Mouse (Mus musculus): Measurements from ENCODE around the gene Olfr98.
"Not testable (repeated sequence)": the region's sequence is repeated elsewhere in the genome, so short reads cannot be mapped to it uniquely, and the experiment has no call there.

Olfr98 gene

DNA sequence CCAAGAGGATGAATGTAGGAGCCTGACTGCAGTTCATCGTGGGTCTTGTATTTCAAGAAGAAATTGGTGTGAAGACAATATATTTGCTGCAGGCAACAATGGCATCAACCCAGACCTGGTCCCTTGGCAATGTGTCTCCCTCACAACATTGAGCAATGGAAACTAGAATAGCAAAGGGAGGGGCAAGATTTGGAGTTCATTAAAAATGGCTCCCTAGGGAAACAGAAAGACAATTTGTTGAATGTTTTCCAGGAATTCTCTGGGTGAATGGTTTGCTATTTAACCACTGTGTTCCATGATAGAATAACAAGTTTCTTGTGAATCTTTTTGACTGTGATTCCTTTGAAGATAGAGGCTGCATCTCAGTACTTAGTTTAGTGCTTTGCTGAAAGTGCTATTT, at the start of gene Olfr98:
TSS of gene Olfr98 (minus strand) at position 124 of the 400 bp plus-strand sequence.
- DNase-seq (ENCODE audit: low spot score in 2 of 2), result no peak

DNA sequence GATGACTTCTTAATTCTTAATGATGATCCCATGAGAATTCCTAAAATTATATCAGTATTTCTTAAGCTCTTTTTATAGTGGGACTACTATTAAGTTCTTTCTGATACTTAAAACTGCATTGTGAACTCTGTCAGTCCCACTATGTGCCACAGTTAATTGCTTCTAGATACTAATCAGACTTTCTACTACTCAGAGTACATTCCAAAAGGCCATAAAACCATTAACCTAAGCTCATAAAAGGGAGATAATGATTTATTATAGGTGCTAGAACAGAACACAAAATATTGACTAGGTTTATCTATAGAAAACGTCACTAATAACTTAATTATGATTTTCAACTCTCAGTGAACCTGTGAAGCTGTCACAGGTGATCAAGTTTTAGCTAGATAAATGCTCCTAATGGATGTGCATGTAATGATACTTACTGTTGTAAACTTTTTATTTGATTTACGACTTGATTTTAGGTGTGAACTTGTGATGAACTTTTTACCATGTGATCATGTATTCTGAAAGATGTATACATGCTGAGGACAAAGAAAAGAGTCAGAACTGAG, 46.7 kb upstream of the Olfr98 start:
- DNase-seq (ENCODE audit: low spot score in 2 of 2), result no peak

DNA sequence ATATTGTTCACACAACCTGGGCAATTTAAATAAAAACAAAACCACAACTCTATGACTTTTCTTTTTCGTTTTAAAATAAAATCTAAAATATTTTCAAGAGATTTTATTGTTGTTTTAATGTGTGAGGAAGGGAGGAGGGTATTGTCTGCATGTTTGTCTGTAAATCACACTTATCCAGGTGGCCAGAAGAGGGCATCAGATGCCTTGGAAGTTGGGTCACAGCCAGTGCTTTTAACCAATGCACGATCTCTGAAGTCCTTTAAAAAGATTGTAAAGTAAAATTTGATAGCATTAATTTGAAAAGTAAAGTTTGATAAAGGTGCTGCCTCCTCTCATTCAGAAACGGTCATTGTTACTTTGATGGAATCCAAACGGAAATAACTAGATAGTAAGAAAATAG, 44.9 kb upstream of the Olfr98 start:
- DNase-seq (ENCODE audit: low spot score in 2 of 2), result no peak

DNA sequence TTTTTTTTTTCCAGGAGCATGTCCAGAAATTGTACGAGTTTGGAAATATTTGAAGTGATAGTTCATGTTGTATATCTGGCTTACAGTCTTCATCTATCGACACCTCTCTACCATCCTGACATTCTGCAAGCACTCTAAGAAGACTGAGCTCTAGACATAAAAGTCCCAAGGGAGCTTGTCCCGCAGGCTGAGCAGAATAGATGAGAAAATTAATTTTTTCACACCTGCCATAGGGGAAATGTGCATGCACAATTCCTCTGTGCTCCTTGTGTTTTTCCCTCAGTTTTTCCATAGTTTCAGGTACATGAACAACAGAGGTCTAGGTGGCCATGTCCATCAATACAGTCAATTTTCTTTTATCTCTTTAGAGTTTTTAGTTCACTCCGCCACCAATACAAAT, 40.7 kb upstream of the Olfr98 start, which contains the start of gene Olfr101:
TSS of gene Olfr101 (minus strand) at position 101 of the 400 bp plus-strand sequence.
- DNase-seq (ENCODE audit: low spot score in 2 of 2), result no peak

DNA sequence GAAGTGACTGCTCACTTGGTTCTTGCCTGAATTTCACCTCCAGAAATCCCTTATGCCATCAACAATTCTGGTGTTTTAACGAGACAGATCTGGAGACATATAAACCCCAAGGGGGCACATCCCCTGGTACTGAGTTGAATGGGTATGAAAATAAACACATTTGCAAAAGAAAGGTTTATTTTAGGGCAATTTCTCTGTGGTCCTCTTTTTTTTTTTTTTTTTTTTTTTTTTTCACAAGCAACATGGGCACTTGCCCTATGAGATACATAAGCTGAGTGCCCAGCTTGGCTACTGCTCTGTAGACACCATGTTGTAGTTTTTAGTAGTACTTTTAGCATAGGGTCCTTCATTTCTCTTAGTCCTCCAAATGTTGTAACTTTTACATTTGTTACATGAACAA, 19.8 kb upstream of the Olfr98 start, which contains the start of gene Olfr99:
TSS of gene Olfr99 (minus strand) at position 101 of the 400 bp plus-strand sequence.
- DNase-seq (ENCODE audit: low spot score in 2 of 2), result no peak

DNA sequence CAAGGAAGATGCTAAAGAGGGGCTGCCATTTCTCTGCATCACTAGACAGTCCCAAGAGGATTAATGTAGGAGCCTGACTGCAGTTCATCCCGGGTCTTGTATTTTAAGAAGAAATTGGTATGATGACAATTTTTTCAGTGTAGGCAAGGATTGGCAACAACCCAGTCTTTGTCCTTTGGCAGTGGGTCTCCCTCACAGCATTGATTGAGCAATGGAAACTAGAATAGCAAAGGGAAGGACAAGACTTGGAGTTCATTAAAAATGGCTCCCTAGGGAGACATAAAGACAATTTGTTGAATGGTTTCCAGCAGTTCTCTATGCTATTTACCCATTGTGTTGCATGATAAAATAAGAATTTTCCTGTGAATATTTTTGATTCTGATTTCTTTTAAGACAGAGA, 16.8 kb upstream of the Olfr98 start:
- DNase-seq (ENCODE audit: low spot score in 2 of 2), result no peak

DNA sequence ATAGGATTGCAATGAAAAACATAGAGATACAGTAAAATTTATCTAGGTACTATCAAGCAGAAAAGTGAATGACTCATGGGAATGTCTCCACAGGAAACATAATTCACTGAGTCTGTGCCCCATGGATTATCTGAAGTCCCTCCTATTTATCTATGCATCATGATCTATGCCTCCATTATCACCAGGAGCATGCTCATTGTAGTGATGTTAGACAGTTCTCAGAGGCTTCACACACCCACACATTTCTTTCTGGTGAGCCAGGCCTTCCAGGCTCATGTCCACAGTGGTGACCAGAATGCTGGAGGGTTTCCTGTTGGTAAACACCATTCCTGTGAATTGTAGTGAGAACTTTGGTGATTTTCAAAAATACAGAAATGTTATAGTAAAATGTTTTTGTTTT, 13.0 kb upstream of the Olfr98 start:
- DNase-seq (ENCODE audit: low spot score in 2 of 2), result no peak

DNA sequence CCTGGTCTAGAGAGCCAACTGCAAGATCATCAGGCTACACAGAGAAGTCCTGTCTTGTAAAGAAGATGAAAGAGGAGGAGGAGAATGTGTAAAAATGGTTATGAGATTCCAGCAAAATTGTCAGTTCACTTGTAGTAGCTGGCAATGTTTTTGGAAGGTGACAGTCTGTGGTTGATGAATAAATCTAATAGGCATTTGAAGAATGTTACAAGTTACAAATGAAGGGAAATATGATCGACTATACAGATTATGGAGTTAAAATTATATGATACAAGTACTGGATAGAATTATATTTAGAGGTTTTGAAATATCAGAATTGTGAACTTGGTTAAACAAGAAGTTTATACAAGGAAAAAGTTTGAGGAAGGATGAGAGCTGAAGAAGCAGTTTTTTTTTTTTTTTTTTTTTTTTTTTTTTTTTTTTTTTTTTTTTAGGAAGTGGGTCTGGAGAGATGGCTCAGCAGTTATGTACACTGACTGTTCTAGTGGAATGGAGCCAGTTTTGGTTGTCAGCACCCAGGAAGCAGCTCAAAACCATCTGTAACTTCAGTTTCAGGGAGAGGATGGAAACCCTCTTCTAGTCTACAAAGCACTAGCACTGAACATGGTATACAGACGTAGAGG, 12.2 kb upstream of the Olfr98 start:
- DNase-seq (ENCODE audit: low spot score in 2 of 2), result no peak

DNA sequence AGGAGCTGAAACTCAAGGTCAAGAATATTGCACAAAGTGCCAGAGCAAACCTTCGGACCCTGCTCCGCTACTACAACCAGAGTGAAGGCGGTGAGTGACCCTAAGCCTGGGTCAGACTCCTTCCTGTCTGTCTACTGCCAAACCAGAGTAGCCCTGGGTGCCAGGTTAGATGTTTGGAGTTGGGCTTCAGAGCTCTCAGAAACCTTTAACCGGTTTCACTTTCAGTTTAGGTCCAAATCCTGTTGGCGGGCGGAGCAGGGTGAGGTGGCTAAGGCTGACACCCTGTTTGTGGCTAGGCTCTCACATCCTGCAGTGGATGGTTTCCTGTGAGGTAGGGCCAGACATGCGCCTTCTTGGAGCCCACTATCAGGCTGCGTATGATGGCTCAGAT, 7.1 kb upstream of the Olfr98 start:
- no peak for DNase-seq (ENCODE audit: low spot score in 2 of 2)

DNA sequence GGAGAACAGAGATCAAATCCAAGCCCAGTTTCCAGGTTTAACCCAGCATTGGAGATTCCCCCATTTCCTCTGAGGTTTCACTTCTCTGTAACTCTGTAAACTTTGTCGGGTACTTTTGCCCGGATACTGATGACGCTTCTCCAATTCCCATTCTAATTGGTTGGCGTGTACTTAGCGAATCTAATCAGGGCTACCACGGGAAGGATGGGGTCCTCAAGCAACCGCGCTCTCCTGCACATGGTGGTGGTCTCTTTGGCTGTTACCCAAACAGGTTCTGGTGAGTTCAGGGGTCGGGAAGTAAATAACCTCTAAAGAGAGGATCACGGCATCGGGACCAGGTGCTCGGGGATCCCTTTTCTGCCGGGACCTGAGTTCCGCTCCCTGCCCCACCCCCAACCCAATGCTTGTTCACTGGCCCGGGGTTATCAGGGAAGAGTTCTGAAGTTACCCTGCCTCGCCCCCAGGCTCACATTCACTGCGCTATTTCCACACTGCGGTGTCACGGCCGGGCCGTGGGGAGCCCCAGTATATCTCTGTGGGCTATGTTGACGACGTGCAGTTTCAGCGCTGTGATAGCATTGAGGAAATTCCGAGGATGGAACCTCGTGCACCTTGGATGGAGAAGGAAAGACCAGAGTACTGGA, 6.6 kb upstream of the Olfr98 start, which contains the start of gene H2-M3:
TSS of gene H2-M3 (plus strand) at position 163 of the 644 bp plus-strand sequence.
- DNase-seq (ENCODE audit: low spot score in 2 of 2), result peak; percentile 78 to 86

DNA sequence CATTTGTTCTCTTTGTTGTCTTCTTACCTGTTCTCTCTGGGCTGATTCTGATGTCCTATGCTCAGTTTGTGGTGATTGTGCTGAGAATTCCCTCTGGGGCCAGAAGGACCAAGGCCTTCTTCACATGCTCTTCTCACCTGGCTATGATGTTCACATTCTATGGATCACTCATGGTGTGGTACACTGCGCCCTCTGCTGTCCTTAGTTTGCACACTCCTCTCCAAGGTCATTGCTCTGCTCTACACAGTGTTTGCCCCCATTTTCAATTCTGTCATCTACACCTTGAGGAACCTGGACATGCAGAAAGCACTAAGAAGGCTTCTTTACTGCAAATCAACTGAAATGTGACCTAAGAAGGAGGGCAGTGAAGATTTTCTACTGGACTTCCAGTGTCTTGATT, 13.0 kb downstream of the Olfr98 start:
- DNase-seq (ENCODE audit: low spot score in 2 of 2), result no peak

DNA sequence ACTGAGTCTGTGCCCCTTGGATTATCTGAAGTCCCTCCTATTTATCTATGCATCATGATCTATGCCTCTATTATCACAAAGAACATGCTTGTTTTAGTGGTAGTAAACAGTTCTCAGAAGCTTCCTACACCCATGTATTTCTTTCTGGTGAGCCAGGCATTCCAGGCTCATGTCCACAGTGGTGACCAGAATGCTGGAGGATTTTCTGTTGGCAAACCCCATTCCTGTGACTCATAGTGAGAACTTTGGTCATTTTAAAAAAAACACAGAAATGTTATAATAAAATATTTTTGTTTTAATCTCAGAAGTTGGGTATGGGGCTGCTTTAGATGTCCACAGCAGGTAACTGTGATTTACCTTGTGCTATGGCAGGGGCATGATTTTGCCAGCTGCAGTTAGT, 14.1 kb downstream of the Olfr98 start:
- no peak for DNase-seq (ENCODE audit: low spot score in 2 of 2)

DNA sequence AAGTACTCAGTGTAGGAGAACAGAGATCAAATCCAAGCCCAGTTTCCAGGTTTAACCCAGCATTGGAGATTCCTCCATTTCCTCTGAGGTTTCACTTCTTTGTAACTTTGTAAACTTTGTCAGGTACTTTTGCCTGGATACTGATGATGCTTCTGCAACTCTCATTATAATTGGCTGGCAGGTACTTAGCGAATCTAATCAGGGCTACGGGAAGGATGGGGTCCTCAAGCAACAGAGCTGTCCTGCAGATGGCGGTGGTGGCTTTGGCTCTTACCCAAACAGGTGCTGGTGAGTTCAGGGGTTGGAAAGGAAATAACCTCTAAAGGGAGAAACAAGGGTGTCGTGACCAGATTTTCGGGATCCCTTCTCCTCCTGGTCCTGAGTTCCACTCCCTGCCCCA, 16.8 kb downstream of the Olfr98 start:
- DNase-seq (ENCODE audit: low spot score in 2 of 2), result peak in 1 of 2 experiments; percentile 8

DNA sequence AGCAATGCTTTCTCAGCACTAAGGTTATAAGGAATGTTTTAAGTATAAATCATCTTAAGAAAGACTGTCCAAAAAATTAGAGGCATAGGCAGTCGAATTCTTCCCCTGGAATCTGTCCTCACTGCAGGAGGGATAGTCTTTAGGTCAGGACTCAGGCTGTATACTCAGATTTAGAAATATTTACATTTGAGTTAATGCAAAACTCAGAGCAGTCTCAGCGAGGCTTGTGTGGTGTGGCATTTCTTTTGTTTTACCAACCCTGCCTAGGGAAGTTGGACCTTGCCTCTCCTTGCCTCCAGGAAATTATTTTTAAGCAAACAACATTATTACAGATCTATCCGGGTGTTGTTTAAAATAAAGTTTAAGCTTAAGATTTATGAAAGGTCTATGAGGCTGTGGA, 21.4 kb downstream of the Olfr98 start:
- no peak for DNase-seq (ENCODE audit: low spot score in 2 of 2)

DNA sequence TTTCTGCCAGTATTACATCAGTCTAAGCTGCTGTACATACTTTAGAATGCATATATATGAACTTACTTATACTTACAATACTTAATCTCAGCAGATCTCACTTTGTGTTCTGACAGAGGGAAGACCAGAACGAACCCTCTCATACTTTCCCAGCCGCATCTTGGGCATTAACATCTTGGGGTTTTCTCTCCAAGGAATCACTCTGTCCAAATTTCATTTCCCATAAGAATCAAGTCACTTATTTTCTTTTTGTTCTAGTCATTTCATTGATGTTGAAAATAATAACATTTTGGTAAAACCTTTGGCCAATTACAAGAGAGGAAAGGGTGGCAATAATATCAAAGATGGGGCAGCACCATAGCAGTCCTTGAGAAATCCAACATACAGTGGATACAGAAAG, 26.3 kb downstream of the Olfr98 start, which contains the start of gene Olfr97:
TSS of gene Olfr97 (minus strand) at position 101 of the 400 bp plus-strand sequence.
- not testable (repeated sequence) for DNase-seq (ENCODE audit: low spot score in 2 of 2)

DNA sequence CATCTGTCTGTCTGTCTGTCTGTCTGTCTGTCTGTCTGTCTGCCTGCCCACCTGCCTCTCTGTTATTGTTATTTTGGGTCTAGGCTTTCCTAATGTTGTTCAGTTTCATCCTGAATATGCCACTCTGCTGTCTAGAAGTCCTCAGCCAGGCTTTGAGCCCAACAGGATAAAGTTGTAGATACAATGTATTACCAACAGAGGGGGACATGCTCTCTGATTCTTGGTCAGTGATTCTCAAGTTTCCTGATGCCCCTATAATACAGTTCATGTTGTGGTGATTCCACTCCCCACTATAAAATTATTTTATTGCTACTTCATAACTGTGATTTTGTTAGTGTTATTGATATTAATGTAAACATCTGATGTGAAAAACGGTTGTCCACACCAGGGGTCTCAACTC, 41.7 kb downstream of the Olfr98 start:
- no peak for DNase-seq (ENCODE audit: low spot score in 2 of 2)

DNA sequence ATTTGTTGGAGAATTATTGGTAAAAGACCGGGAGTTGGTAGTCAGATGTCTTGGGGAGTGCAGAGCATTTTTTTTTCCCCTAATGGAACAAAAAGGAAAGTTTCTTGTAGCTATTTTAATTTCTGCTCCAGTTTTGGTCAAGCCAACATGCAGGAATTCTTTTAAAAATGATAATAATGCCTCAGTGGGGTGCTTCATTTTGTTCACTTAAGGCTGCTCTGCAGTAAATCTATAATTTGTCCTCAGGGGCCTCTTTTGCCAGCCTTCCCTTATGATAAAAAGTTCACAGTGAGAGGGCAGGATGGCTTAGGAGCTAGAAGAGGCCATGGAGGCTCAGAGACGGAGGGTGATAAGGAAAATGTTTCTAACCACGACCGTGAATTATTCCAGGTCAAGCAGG, 43.7 kb downstream of the Olfr98 start, which contains the start of gene Olfr96:
TSS of gene Olfr96 (plus strand) at position 301 of the 400 bp plus-strand sequence.
- no peak for DNase-seq (ENCODE audit: low spot score in 2 of 2)

DNA sequence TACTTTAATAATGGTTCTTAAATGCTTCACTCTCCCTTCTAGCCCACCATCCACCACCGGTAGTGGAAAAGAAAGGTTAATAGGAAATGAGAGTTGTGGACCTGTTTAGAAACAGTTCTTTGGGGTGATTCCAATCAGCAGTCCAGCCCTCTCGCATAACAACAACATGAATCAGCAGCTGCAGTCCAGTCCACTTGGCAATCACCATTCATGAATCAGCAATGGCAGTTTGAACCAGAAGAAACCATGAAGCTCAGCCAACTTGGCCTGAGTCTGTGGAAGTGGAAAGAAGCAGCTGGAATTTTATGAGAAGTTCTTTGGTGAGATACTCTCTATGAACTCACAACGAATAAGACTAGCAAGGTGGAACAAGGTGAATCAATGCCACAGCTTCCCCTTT, 45.1 kb downstream of the Olfr98 start:
- DNase-seq (ENCODE audit: low spot score in 2 of 2), result no peak

DNA sequence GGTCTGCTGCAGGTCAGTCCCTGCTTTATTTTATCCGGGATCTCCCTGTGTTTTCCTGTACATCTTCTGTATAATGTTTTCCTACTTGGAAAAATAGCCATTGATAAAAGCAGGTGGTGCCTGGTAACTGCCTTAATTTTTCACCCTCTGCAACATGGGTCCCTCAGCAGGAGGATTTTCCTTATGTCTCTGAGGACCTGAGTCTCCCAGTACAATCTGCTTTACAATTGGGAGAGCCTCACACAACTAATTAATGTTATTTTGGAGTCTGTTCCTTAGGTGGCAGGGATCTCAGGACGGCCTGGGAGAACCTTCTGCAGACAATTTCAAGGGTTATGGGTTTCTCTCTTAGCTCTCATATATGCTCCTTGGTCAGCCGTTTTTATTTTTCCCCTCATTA, 50.5 kb downstream of the Olfr98 start, which contains the start of gene Olfr95:
TSS of gene Olfr95 (minus strand) at position 101 of the 400 bp plus-strand sequence.
- DNase-seq (ENCODE audit: low spot score in 2 of 2), result no peak

All from right cerebral cortex, postnatal 36 days (tissue).